Mouse (Mus musculus): ENCODE measurements around the gene Mmgt2. TPM values are rescaled to one million over a fixed set of nuclear protein-coding genes. Genes with fewer than 3 reads are reported as not detected.

Mmgt2 gene
- polyA plus RNA-seq (2012): 0.66 and 0.85 TPM in 2 replicates

GRCm38 (mm10) chr11:62648591-62649391 lies at the start of gene Mmgt2:
TSS of gene Mmgt2 (plus strand) at chr11:62648664.
- TF ChIP-seq GATA1 (IDR thresholded peaks at IDR 0.05; ENCODE audit: low read length): no peak

- no peak for TF ChIP-seq GATA1 (IDR thresholded peaks at IDR 0.05; ENCODE audit: low read length)
Measured at GRCm38 (mm10) chr11:62601732-62602618, 46.5 kb upstream of the Mmgt2 start.

- no peak for TF ChIP-seq GATA1 (IDR thresholded peaks at IDR 0.05; ENCODE audit: low read length)
Measured at GRCm38 (mm10) chr11:62602619-62603311, 45.7 kb upstream of the Mmgt2 start.

GRCm38 (mm10) chr11:62603312-62604056 lies 45.0 kb upstream of the Mmgt2 start:
- TF ChIP-seq GATA1 (IDR thresholded peaks at IDR 0.05; ENCODE audit: low read length): no peak

- no peak for TF ChIP-seq GATA1 (IDR thresholded peaks at IDR 0.05; ENCODE audit: low read length)
Measured at GRCm38 (mm10) chr11:62604123-62604706, 44.2 kb upstream of the Mmgt2 start.

GRCm38 (mm10) chr11:62604886-62605618 lies 43.4 kb upstream of the Mmgt2 start:
- TF ChIP-seq GATA1 (IDR thresholded peaks at IDR 0.05; ENCODE audit: low read length): no peak

- no peak for TF ChIP-seq GATA1 (IDR thresholded peaks at IDR 0.05; ENCODE audit: low read length)
Measured at GRCm38 (mm10) chr11:62605619-62606298, 42.7 kb upstream of the Mmgt2 start.

GRCm38 (mm10) chr11:62606299-62607169 lies 41.9 kb upstream of the Mmgt2 start:
- TF ChIP-seq GATA1 (IDR thresholded peaks at IDR 0.05; ENCODE audit: low read length): no peak

GRCm38 (mm10) chr11:62607170-62607951 lies 41.1 kb upstream of the Mmgt2 start:
- TF ChIP-seq GATA1 (IDR thresholded peaks at IDR 0.05; ENCODE audit: low read length): no peak

- TF ChIP-seq GATA1 (IDR thresholded peaks at IDR 0.05; ENCODE audit: low read length): no peak
Measured at GRCm38 (mm10) chr11:62607952-62608201, 40.6 kb upstream of the Mmgt2 start.

- no peak for TF ChIP-seq GATA1 (IDR thresholded peaks at IDR 0.05; ENCODE audit: low read length)
Measured at GRCm38 (mm10) chr11:62608826-62609675, 39.4 kb upstream of the Mmgt2 start.
